Mouse (Mus musculus) brain, embryonic 14.5 days (tissue): ENCODE measurements around the gene Ccdc6. TPM values are rescaled to one million over a fixed set of nuclear protein-coding genes. Genes with fewer than 3 reads are reported as not detected.

Source experiments
- DNase-seq: peaks from one replicate; pipeline ENCODE4 v3.0.0-alpha.2; 2011; ENCODE audit warnings: low read depth
- CTCF ChIP-seq: fragments of 200-500 bp; IDR thresholded peaks from 2 replicates; pipeline ENCODE4 v1.5.1; 2012; ENCODE audit warnings: inconsistent platforms, mild to moderate bottlenecking, moderate library complexity, borderline replicate concordance; ENCODE audit not compliant: insufficient read depth, insufficient read length; ENCODE audit errors: extremely low read depth
- POLR2A ChIP-seq: fragments of 200-500 bp; IDR thresholded peaks from 2 replicates; pipeline ENCODE4 v1.6.1; 2012; ENCODE audit warnings: mild to moderate bottlenecking, inconsistent platforms, borderline replicate concordance; ENCODE audit not compliant: poor library complexity, insufficient read depth, insufficient read length, severe bottlenecking; ENCODE audit errors: extremely low read depth
- polyA plus RNA-seq: library from polyadenylated mRNA; depleted of rRNA; stranded (reverse); fragments of >200 nt; gene quantifications from 2 replicates; pipeline ENCODE4 v1.2.3, GENCODE M21; 2012

The Ccdc6 gene
- polyA plus RNA-seq, 1 experiment, result 44.2 TPM

- no peak for DNase-seq
- TF ChIP-seq POLR2A (no peak), CTCF (no peak)
Measured at GRCm38 (mm10) chr10:70180727-70181126, 83.8 kb downstream of the Ccdc6 start.

GRCm38 (mm10) chr10:70181279-70181972, 84.5 kb downstream of the Ccdc6 start:
- TF ChIP-seq POLR2A, result no peak
- no peak for TF ChIP-seq CTCF
- DNase-seq, result no peak

GRCm38 (mm10) chr10:70183210-70184080, 86.5 kb downstream of the Ccdc6 start:
- DNase-seq, result peak; percentile 38
- no peak for TF ChIP-seq POLR2A
- no peak for TF ChIP-seq CTCF

GRCm38 (mm10) chr10:70186136-70186535, 89.2 kb downstream of the Ccdc6 start:
- no peak for TF ChIP-seq POLR2A
- TF ChIP-seq CTCF, result peak; percentile 68
- no peak for DNase-seq

GRCm38 (mm10) chr10:70186586-70186985, 89.7 kb downstream of the Ccdc6 start:
- TF ChIP-seq POLR2A (no peak), CTCF (no peak)
- DNase-seq, result no peak

- no peak for DNase-seq
- TF ChIP-seq POLR2A, result no peak
- TF ChIP-seq CTCF, result peak; percentile 41; the same call in 1 of the 2 replicates
Measured at GRCm38 (mm10) chr10:70189864-70190263, 92.9 kb downstream of the Ccdc6 start.

- TF ChIP-seq POLR2A (no peak), CTCF (no peak)
- DNase-seq, result no peak
Measured at GRCm38 (mm10) chr10:70194283-70194682, 97.4 kb downstream of the Ccdc6 start.

GRCm38 (mm10) chr10:70195279-70195678, 98.4 kb downstream of the Ccdc6 start:
- no peak for TF ChIP-seq CTCF
- no peak for TF ChIP-seq POLR2A
- no peak for DNase-seq

- DNase-seq, result peak; percentile 63
- no peak for TF ChIP-seq POLR2A
- peak; percentile 33; the same call in 1 of the 2 replicates for TF ChIP-seq CTCF
Measured at GRCm38 (mm10) chr10:70195786-70196185, 98.9 kb downstream of the Ccdc6 start.

GRCm38 (mm10) chr10:70196666-70197065, 99.7 kb downstream of the Ccdc6 start:
- DNase-seq, result no peak
- TF ChIP-seq POLR2A (no peak), CTCF (no peak)

- TF ChIP-seq CTCF (no peak), POLR2A (no peak)
- DNase-seq, result no peak
Measured at GRCm38 (mm10) chr10:70197601-70198000, 100.7 kb downstream of the Ccdc6 start.
